Mouse (Mus musculus) small intestine, adult 2 months (tissue): Measurements from ENCODE around the gene Slc16a11. TPM values are rescaled to one million over a fixed set of nuclear protein-coding genes. Genes with fewer than 3 reads are reported as not detected.

Source experiments
- H3K27ac ChIP-seq: fragments of 200-500 bp; 2 replicates; pipeline ENCODE4 v1.5.1; 2012; ENCODE audit warnings: low read depth, low read length, control low read depth, inconsistent platforms; ENCODE audit not compliant: insufficient read depth
- H3K27me3 ChIP-seq: fragments of 200-500 bp; 2 replicates; pipeline ENCODE4 v1.6.1; 2012; ENCODE audit warnings: mild to moderate bottlenecking, moderate library complexity, low read length, inconsistent platforms; ENCODE audit not compliant: control insufficient read depth, insufficient read depth
- H3K36me3 ChIP-seq: fragments of 200-500 bp; 2 replicates; pipeline ENCODE4 v1.6.1; 2012; ENCODE audit warnings: mild to moderate bottlenecking, low read length, control low read depth, inconsistent platforms; ENCODE audit not compliant: control insufficient read depth, insufficient read depth
- H3K4me1 ChIP-seq: fragments of 200-500 bp; 2 replicates; pipeline ENCODE4 v1.6.1; 2012; ENCODE audit warnings: low read length, inconsistent platforms, mixed read lengths; ENCODE audit not compliant: control insufficient read depth, insufficient read depth, insufficient read length
- H3K4me3 ChIP-seq: fragments of 200-500 bp; 2 replicates; pipeline ENCODE4 v1.5.1; 2012; ENCODE audit warnings: low read depth, mild to moderate bottlenecking, control low read depth, inconsistent platforms, low read length, moderate library complexity
- CTCF ChIP-seq: fragments of 200-500 bp; IDR thresholded peaks from 2 replicates; pipeline ENCODE4 v1.5.1; 2012; ENCODE audit warnings: low read depth, mild to moderate bottlenecking, control low read depth, inconsistent platforms, low read length, moderate library complexity, mixed read lengths; ENCODE audit not compliant: insufficient replicate concordance, insufficient read length; ENCODE audit errors: extremely low read depth
- POLR2A ChIP-seq: fragments of 200-500 bp; IDR thresholded peaks from 2 replicates; pipeline ENCODE4 v1.6.1; 2012; ENCODE audit warnings: low read depth, mild to moderate bottlenecking, control low read depth, inconsistent platforms, low read length, moderate library complexity
- WGBS: fragments of 180-500 bp; shearing (Covaris S2); methylation state at CpG from one replicate; pipeline ENCODE4 v1.1.7; 2018; 5-methylcytosine and 5-hydroxymethylcytosine counted together
- polyA plus RNA-seq: library from polyadenylated mRNA; depleted of rRNA; stranded (reverse); fragments of >200 nt; gene quantifications from 2 replicates; pipeline ENCODE4 v1.2.3, GENCODE M21; 2012; rRNA removed

The Slc16a11 gene
- polyA plus RNA-seq, 1 experiment: 12.7 TPM

GRCm38 (mm10) chr11:70254337-70254736, 41.8 kb downstream of the Slc16a11 start:
- 3% methylated on average over 18 of the region's 18 CpGs for WGBS
- H3K27ac ChIP-seq: no peak overlapping the region
- H3K4me3 ChIP-seq: peak overlapping the region; percentile 45
- peaks cover 19% of the 10 kb centered on the region for H3K27me3 ChIP-seq
- no peak for TF ChIP-seq POLR2A
- no peak for TF ChIP-seq CTCF
- H3K4me1 ChIP-seq: peaks cover under 1% of the 10 kb centered on the region
- no peaks in the 10 kb centered on the region for H3K36me3 ChIP-seq

- no peak within 1 kb of the TSS for H3K27ac ChIP-seq
- 1% methylated on average over 25 of the region's 25 CpGs for WGBS
- no peaks in the 10 kb centered on the region for H3K36me3 ChIP-seq
- peaks cover 2% of the 10 kb centered on the region for H3K4me1 ChIP-seq
- peak within 1 kb of the TSS; percentile 45 for H3K4me3 ChIP-seq
- TF ChIP-seq CTCF (peak; percentile 14; the same call in 1 of the 2 replicates), POLR2A (no peak)
- peaks cover 19% of the 10 kb centered on the region for H3K27me3 ChIP-seq
Observed at GRCm38 (mm10) chr11:70254931-70255531, 42.5 kb downstream of the Slc16a11 start, which contains the start of gene Alox12. Gene Alox12, minus strand, starts transcription at chr11:70255353.

DNA sequence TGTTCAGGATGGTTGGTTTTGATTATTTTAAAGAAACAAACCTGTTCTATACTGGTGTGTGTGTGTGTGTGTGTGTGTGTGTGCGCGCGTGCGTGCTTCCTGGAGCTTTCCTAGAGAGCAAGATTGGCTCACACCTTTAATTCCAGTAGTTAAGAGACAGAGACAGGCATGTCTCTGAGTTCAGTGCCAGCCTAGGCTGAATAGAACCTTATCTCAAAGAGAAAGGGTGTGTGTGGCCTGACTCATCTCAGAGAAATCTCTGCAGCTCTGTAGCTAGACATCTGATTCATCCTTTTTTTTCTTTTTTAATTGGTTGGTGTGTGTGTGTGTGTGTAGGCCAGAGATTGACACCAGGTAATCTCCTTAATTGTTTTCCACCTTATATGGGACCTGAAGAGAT, 46.5 kb downstream of the Slc16a11 start:
- no peak overlapping the region for H3K27ac ChIP-seq
- 64% methylated on average over 4 of the region's 4 CpGs for WGBS
- H3K27me3 ChIP-seq: peaks cover 12% of the 10 kb centered on the region
- H3K4me3 ChIP-seq: no peak overlapping the region
- no peak for TF ChIP-seq CTCF
- no peak for TF ChIP-seq POLR2A
- no peaks in the 10 kb centered on the region for H3K36me3 ChIP-seq
- H3K4me1 ChIP-seq: peaks cover 2% of the 10 kb centered on the region; the same call in 1 of the 2 replicates

GRCm38 (mm10) chr11:70265252-70265651, 52.7 kb downstream of the Slc16a11 start:
- H3K27me3 ChIP-seq: no peaks in the 10 kb centered on the region
- 32% methylated on average over 3 of the region's 3 CpGs for WGBS
- H3K4me3 ChIP-seq: no peak overlapping the region
- TF ChIP-seq CTCF (no peak), POLR2A (no peak)
- no peaks in the 10 kb centered on the region for H3K36me3 ChIP-seq
- H3K4me1 ChIP-seq: no peaks in the 10 kb centered on the region
- H3K27ac ChIP-seq: no peak overlapping the region

- WGBS: 75% methylated on average over 4 of the region's 4 CpGs
- TF ChIP-seq CTCF (no peak), POLR2A (no peak)
- no peaks in the 10 kb centered on the region for H3K36me3 ChIP-seq
- H3K4me3 ChIP-seq: no peak overlapping the region
- H3K4me1 ChIP-seq: no peaks in the 10 kb centered on the region
- H3K27ac ChIP-seq: no peak overlapping the region
- H3K27me3 ChIP-seq: no peaks in the 10 kb centered on the region
Observed at GRCm38 (mm10) chr11:70265819-70266218, 53.3 kb downstream of the Slc16a11 start.

Other genes with a start within 250 kb of the Slc16a11 start
- gene Cldn7, start 248.0 kb upstream of the Slc16a11 start, polyA plus RNA-seq: 521 and 1,844 TPM in 2 replicates
- gene Ctdnep1, start 231.6 kb upstream of the Slc16a11 start, polyA plus RNA-seq: 59.7 and 116 TPM in 2 replicates
- 24.4 and 37.8 TPM in 2 replicates for gene Elp5, start 230.2 kb upstream of the Slc16a11 start, polyA plus RNA-seq
- 211 and 564 TPM in 2 replicates for gene Gabarap, start 221.6 kb upstream of the Slc16a11 start, polyA plus RNA-seq
- gene Phf23, start 217.0 kb upstream of the Slc16a11 start, polyA plus RNA-seq: 5.7 and 12.4 TPM in 2 replicates
- 5.2 and 7.4 TPM in 2 replicates for gene Dvl2, start 212.2 kb upstream of the Slc16a11 start, polyA plus RNA-seq
- 65.6 and 109 TPM in 2 replicates for gene Acadvl, start 197.3 kb upstream of the Slc16a11 start, polyA plus RNA-seq
- 5.3 and 5.5 TPM in 2 replicates for gene Dlg4, start 195.8 kb upstream of the Slc16a11 start, polyA plus RNA-seq
- gene Asgr1, start 158.7 kb upstream of the Slc16a11 start, polyA plus RNA-seq: not detected in 2 replicates
- gene Asgr2, start 120.1 kb upstream of the Slc16a11 start, polyA plus RNA-seq: 0.16 and 0.30 TPM in 2 replicates
- 0.93 and 1.6 TPM in 2 replicates for gene Mgl2, start 82.4 kb upstream of the Slc16a11 start, polyA plus RNA-seq
- 0.24 and 1.0 TPM in 2 replicates for gene Clec10a, start 56.6 kb upstream of the Slc16a11 start, polyA plus RNA-seq
- 3.2 and 4.7 TPM in 2 replicates for gene Slc16a13, start 8.3 kb downstream of the Slc16a11 start, polyA plus RNA-seq
- gene Bcl6b, start 17.0 kb downstream of the Slc16a11 start, polyA plus RNA-seq: 0.98 and 2.2 TPM in 2 replicates
- gene 0610010K14Rik, start 25.2 kb downstream of the Slc16a11 start, polyA plus RNA-seq: 25.2 and 45.3 TPM in 2 replicates
- 2.6 and 4.4 TPM in 2 replicates for gene Gm21988, start 27.1 kb downstream of the Slc16a11 start, polyA plus RNA-seq
- 86.6 and 182 TPM in 2 replicates for gene Rnasek, start 27.1 kb downstream of the Slc16a11 start, polyA plus RNA-seq
- 0.62 and 1.6 TPM in 2 replicates for gene Alox12, start 42.6 kb downstream of the Slc16a11 start, polyA plus RNA-seq
- 0.24 and 0.51 TPM in 2 replicates for gene Alox12e, start 109.9 kb downstream of the Slc16a11 start, polyA plus RNA-seq
- 3.2 and 8.7 TPM in 2 replicates for gene Alox15, start 139.3 kb downstream of the Slc16a11 start, polyA plus RNA-seq
- 7.5 and 12.2 TPM in 2 replicates for gene Pelp1, start 197.3 kb downstream of the Slc16a11 start, polyA plus RNA-seq
- gene Arrb2, start 219.9 kb downstream of the Slc16a11 start, polyA plus RNA-seq: 15.3 and 23.2 TPM in 2 replicates
- 16.4 and 24.1 TPM in 2 replicates for gene Med11, start 239.2 kb downstream of the Slc16a11 start, polyA plus RNA-seq
- 2.5 and 7.1 TPM in 2 replicates for gene Zmynd15, start 246.7 kb downstream of the Slc16a11 start, polyA plus RNA-seq
- 28.1 and 48.0 TPM in 2 replicates for gene Cxcl16, start 247.2 kb downstream of the Slc16a11 start, polyA plus RNA-seq